Mouse (Mus musculus): ENCODE measurements around the gene Sema5a. TPM values are rescaled to one million over a fixed set of nuclear protein-coding genes. Genes with fewer than 3 reads are reported as not detected.

The Sema5a gene
- polyA plus RNA-seq, 1 experiment from 2014 or later, result 7.4 TPM

DNA sequence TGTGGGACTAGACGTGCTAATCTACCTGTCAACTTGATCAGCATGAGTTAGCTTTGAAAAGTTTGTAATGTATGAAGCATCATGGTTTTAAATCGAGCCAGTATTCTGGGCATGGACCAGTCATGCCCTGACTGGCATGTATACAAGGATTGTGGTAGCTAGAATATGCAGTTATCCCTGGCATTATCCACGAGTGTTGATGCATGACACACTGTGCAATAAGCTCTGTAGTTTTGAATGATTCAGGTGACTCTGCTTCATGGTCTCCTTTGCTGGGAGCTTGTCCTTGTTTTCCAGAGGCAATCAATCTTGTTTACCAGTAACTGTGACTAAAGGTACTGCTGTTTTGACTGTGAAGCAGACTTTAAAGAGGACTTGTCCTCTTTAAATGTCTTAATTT is 293.5 kb downstream of the Sema5a start:
- H3K4me1 ChIP-seq (ENCODE audit: control insufficient read depth, insufficient read depth, low read length), result no peaks in the 10 kb centered on the region; the same call in 1 of the 2 replicates
- no peak overlapping the region for H3K27ac ChIP-seq (ENCODE audit: low read length)
- H3K4me2 ChIP-seq (ENCODE audit: low read depth, low read length), result no peak overlapping the region
- no peaks in the 10 kb centered on the region for H3K9me3 ChIP-seq (replicated peaks; ENCODE audit: control insufficient read depth, low read length)
- ATAC-seq (replicated peaks; ENCODE audit: extremely low read depth, insufficient read depth, low FRiP score), result no peak
- WGBS, result 66% methylated on average over 3 of the region's 3 CpGs
- H3K4me3 ChIP-seq (ENCODE audit: low read length), result no peak overlapping the region
- H3K9ac ChIP-seq (ENCODE audit: low read length), result no peak overlapping the region
- H3K36me3 ChIP-seq (ENCODE audit: control insufficient read depth, insufficient read depth), result no peaks in the 10 kb centered on the region
- H3K27me3 ChIP-seq (ENCODE audit: control insufficient read depth, insufficient read depth, low read length), result no peaks in the 10 kb centered on the region

DNA sequence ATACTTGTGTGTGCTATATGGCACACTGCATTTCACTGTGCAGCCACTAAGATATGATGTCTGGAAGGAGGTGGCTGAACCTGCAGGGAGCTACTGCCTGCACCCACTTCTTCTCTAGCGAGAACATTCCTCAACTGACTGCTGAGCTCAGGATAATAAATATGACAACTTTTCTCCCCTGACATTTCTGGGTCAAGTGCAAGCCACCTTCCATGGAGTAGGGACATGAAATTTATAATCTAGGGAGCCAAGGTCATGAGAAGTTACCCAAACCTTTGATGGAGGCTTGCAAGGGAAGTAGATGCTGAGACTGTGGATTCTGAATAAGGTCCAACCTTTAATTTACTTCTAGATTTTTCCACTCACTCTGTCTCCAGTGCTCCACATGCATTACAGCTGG is 298.1 kb downstream of the Sema5a start:
- no peaks in the 10 kb centered on the region for H3K4me1 ChIP-seq (ENCODE audit: control insufficient read depth, insufficient read depth, low read length)
- no peaks in the 10 kb centered on the region for H3K27me3 ChIP-seq (ENCODE audit: control insufficient read depth, insufficient read depth, low read length)
- no peak overlapping the region for H3K27ac ChIP-seq (ENCODE audit: low read length)
- ATAC-seq (replicated peaks; ENCODE audit: extremely low read depth, insufficient read depth, low FRiP score), result no peak
- H3K4me3 ChIP-seq (ENCODE audit: low read length), result no peak overlapping the region
- 72% methylated on average over 1 of the region's 1 CpGs for WGBS
- no peak overlapping the region for H3K9ac ChIP-seq (ENCODE audit: low read length)
- H3K4me2 ChIP-seq (ENCODE audit: low read depth, low read length), result no peak overlapping the region
- no peaks in the 10 kb centered on the region for H3K36me3 ChIP-seq (ENCODE audit: control insufficient read depth, insufficient read depth)
- no peaks in the 10 kb centered on the region for H3K9me3 ChIP-seq (replicated peaks; ENCODE audit: control insufficient read depth, low read length)

DNA sequence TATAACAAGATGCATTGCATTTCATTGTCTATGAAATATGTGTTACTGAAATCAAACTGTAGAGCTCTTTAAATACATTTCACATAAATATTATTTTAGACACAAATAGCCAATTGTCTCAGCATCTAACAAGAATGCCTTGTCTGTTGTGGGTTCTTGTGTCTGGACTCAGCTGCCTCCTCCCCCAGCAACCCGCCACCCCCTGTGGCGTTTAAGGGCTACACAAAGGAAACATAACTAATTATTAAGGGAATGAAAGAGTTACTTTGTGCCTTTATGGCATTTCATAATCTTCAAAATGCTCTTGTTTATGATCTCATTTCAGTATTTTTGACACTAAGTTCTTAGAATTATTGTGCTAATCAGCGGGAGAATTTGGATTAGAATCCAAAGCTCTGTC is 298.6 kb downstream of the Sema5a start:
- Histone ChIP-seq H3K27ac (ENCODE audit: low read length) (no peak overlapping the region), H3K9ac (ENCODE audit: low read length) (no peak overlapping the region), H3K9me3 (replicated peaks; ENCODE audit: control insufficient read depth, low read length) (no peaks in the 10 kb centered on the region), H3K4me3 (ENCODE audit: low read length) (no peak overlapping the region), H3K27me3 (ENCODE audit: control insufficient read depth, insufficient read depth, low read length) (no peaks in the 10 kb centered on the region), H3K4me2 (ENCODE audit: low read depth, low read length) (no peak overlapping the region), H3K4me1 (ENCODE audit: control insufficient read depth, insufficient read depth, low read length) (no peaks in the 10 kb centered on the region), H3K36me3 (ENCODE audit: control insufficient read depth, insufficient read depth) (no peaks in the 10 kb centered on the region)
- 89% methylated on average over 3 of the region's 3 CpGs for WGBS
- ATAC-seq (replicated peaks; ENCODE audit: extremely low read depth, insufficient read depth, low FRiP score), result no peak

DNA sequence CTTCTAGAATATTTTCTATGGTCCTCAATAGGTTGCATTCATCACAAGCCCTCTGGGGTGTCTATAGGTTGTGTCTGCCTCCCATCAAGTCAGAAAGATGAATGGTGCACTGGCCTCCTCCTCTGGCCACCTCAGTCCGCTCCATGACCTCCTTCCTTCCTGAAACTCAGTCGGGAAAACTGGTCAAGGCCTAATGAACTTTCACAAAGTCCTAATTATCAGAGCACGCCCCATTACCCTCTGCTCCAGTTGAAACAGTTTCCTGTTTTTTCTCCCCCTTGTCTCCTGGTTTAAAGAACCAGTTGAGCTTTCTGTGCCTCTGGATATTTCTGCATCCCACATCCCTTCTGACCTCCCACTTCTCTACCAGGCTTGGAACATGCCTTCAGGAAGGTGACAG is 300.8 kb downstream of the Sema5a start:
- H3K27me3 ChIP-seq (ENCODE audit: control insufficient read depth, insufficient read depth, low read length), result no peaks in the 10 kb centered on the region
- 75% methylated on average over 3 of the region's 3 CpGs for WGBS
- no peaks in the 10 kb centered on the region for H3K9me3 ChIP-seq (replicated peaks; ENCODE audit: control insufficient read depth, low read length)
- no peaks in the 10 kb centered on the region for H3K36me3 ChIP-seq (ENCODE audit: control insufficient read depth, insufficient read depth)
- H3K4me2 ChIP-seq (ENCODE audit: low read depth, low read length), result no peak overlapping the region
- H3K27ac ChIP-seq (ENCODE audit: low read length), result no peak overlapping the region
- no peak for ATAC-seq (replicated peaks; ENCODE audit: extremely low read depth, insufficient read depth, low FRiP score)
- no peak overlapping the region for H3K9ac ChIP-seq (ENCODE audit: low read length)
- H3K4me1 ChIP-seq (ENCODE audit: control insufficient read depth, insufficient read depth, low read length), result no peaks in the 10 kb centered on the region
- H3K4me3 ChIP-seq (ENCODE audit: low read length), result no peak overlapping the region

DNA sequence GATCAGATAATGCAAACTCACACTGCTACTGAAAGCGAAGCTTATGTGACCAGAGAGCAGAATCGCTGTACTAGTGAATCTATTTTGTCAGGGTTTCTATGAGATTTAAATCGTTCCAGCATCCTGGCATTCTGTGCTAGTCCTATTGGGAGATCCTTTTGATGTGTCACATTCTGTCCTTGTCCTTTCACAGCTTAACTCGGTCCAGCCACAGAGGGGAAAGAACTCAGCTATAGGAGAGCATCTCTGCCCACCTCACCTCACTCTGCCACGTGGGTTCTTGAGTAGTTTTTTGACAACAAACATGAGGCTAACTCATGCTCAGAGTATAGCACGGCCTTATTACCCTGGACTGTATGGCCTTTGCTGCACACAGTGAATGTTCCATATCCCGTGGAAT is 302.1 kb downstream of the Sema5a start:
- Histone ChIP-seq H3K4me2 (ENCODE audit: low read depth, low read length) (no peak overlapping the region), H3K36me3 (ENCODE audit: control insufficient read depth, insufficient read depth) (no peaks in the 10 kb centered on the region), H3K9me3 (replicated peaks; ENCODE audit: control insufficient read depth, low read length) (no peaks in the 10 kb centered on the region), H3K27me3 (ENCODE audit: control insufficient read depth, insufficient read depth, low read length) (no peaks in the 10 kb centered on the region), H3K4me1 (ENCODE audit: control insufficient read depth, insufficient read depth, low read length) (no peaks in the 10 kb centered on the region), H3K27ac (ENCODE audit: low read length) (no peak overlapping the region), H3K9ac (ENCODE audit: low read length) (no peak overlapping the region), H3K4me3 (ENCODE audit: low read length) (no peak overlapping the region)
- 81% methylated on average over 7 of the region's 7 CpGs for WGBS
- ATAC-seq (replicated peaks; ENCODE audit: extremely low read depth, insufficient read depth, low FRiP score), result no peak

DNA sequence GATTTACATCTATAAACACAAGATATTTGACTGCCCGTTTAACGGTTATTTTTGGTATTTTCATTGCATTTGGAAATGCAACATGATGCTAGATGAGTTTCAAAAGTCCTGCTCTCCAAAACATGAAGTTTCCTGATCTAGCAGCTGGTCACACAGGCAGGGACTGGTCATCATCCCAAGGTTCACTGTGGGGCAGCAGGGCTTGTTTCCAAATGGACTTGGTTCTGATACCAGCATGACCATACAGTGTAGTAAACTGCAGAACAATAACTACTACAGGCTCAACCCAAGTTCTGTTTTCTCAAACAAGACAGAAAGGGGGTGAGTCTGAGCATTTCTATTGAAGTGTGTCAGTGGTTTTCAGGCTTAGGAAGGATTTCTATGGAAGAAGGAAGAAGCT is 314.3 kb downstream of the Sema5a start:
- 90% methylated on average over 2 of the region's 2 CpGs for WGBS
- Histone ChIP-seq H3K27me3 (ENCODE audit: control insufficient read depth, insufficient read depth, low read length) (no peaks in the 10 kb centered on the region), H3K9me3 (replicated peaks; ENCODE audit: control insufficient read depth, low read length) (no peaks in the 10 kb centered on the region), H3K4me2 (ENCODE audit: low read depth, low read length) (no peak overlapping the region), H3K36me3 (ENCODE audit: control insufficient read depth, insufficient read depth) (no peaks in the 10 kb centered on the region), H3K4me1 (ENCODE audit: control insufficient read depth, insufficient read depth, low read length) (no peaks in the 10 kb centered on the region), H3K4me3 (ENCODE audit: low read length) (no peak overlapping the region), H3K9ac (ENCODE audit: low read length) (no peak overlapping the region), H3K27ac (ENCODE audit: low read length) (no peak overlapping the region)
- no peak for ATAC-seq (replicated peaks; ENCODE audit: extremely low read depth, insufficient read depth, low FRiP score)

DNA sequence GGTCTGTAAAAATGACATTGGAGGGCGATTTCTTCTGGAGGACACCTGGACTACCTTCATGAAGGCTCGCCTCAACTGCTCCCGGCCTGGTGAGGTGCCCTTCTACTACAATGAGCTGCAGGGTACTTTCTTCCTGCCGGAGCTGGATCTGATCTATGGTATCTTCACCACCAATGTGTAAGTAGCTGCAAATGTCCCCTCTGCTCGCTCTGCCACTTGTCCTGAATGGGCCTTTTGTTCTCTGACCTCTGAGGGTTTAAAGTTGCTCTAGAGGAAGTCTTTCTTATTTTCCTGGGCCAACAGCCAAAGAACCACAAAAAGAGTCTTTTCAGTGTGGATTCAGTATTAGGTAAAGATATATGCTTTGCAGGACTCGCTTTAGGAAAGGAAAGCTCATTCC is 318.0 kb downstream of the Sema5a start:
- Histone ChIP-seq H3K27me3 (ENCODE audit: control insufficient read depth, insufficient read depth, low read length) (no peaks in the 10 kb centered on the region), H3K4me3 (ENCODE audit: low read length) (no peak overlapping the region), H3K9me3 (replicated peaks; ENCODE audit: control insufficient read depth, low read length) (no peaks in the 10 kb centered on the region), H3K36me3 (ENCODE audit: control insufficient read depth, insufficient read depth) (no peaks in the 10 kb centered on the region), H3K4me1 (ENCODE audit: control insufficient read depth, insufficient read depth, low read length) (no peaks in the 10 kb centered on the region), H3K27ac (ENCODE audit: low read length) (0 out of 2 replicates have a peak overlapping the region, but pooled peaks have one; percentile 0), H3K9ac (ENCODE audit: low read length) (no peak overlapping the region), H3K4me2 (ENCODE audit: low read depth, low read length) (no peak overlapping the region)
- no peak for ATAC-seq (replicated peaks; ENCODE audit: extremely low read depth, insufficient read depth, low FRiP score)
- WGBS, result 55% methylated on average over 6 of the region's 6 CpGs

DNA sequence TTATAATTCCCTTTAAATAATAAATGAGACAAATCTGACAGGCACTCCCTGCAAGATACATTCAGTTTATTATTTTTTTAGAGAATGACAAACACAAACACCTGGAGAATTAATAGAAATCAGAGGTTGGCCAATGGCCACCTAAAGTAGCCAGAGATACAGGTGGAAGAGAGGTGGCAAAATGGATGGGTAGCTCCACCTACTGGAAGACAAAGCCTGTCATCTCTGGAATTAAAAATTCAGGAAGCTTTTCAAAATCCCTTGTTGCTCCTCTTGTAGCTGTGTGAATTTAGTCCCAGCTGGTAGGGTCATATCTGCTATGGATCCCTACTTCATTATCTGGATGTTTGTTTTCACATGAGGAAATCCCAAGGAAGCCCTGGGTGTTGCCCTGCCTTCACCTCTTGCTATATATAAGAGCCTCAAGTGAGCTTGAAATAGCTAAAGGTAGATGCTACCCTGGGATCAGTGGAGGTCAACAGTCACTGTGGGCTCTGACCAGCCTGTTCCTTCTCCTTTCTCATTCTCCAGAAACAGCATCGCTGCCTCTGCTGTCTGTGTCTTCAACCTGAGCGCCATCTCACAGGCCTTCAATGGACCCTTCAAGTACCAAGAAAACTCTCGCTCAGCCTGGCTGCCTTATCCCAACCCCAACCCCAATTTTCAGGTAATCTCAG is 323.7 kb downstream of the Sema5a start:
- ATAC-seq (replicated peaks; ENCODE audit: extremely low read depth, insufficient read depth, low FRiP score), result no peak
- WGBS, result 89% methylated on average over 3 of the region's 3 CpGs
- no peaks in the 10 kb centered on the region for H3K9me3 ChIP-seq (replicated peaks; ENCODE audit: control insufficient read depth, low read length)
- no peak overlapping the region for H3K4me2 ChIP-seq (ENCODE audit: low read depth, low read length)
- no peak overlapping the region for H3K9ac ChIP-seq (ENCODE audit: low read length)
- H3K4me3 ChIP-seq (ENCODE audit: low read length), result no peak overlapping the region
- H3K27me3 ChIP-seq (ENCODE audit: control insufficient read depth, insufficient read depth, low read length), result no peaks in the 10 kb centered on the region
- no peaks in the 10 kb centered on the region for H3K4me1 ChIP-seq (ENCODE audit: control insufficient read depth, insufficient read depth, low read length)
- no peak overlapping the region for H3K27ac ChIP-seq (ENCODE audit: low read length)
- H3K36me3 ChIP-seq (ENCODE audit: control insufficient read depth, insufficient read depth), result no peaks in the 10 kb centered on the region

DNA sequence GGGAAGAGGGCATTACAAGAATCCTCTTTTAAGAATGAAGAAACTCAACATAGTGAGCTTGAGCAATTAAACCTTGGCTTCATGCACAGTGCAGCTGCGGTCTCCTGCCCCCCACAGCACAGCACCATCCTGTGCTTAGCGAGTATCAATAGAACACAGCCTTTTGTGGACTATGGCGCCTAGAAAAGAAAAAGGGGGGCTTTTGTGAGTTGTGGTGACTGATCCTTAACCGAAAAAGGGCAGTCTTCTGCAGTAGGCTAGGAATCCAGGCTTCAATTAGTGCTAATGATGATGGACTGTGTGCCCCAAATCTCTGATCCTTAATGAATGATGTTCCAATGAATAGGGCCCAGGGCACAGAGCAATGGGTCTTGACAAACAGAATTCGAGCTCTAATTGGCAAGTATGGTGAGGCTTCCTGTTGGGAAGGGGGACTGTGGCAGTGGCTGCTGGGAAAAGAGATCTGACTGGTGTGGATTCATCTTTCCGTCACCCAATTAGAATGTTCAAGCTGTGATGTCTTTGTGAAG is 324.3 kb downstream of the Sema5a start:
- no peak overlapping the region for H3K27ac ChIP-seq (ENCODE audit: low read length)
- H3K4me3 ChIP-seq (ENCODE audit: low read length), result no peak overlapping the region
- H3K4me1 ChIP-seq (ENCODE audit: control insufficient read depth, insufficient read depth, low read length), result no peaks in the 10 kb centered on the region
- H3K36me3 ChIP-seq (ENCODE audit: control insufficient read depth, insufficient read depth), result no peaks in the 10 kb centered on the region
- no peak overlapping the region for H3K4me2 ChIP-seq (ENCODE audit: low read depth, low read length)
- H3K9me3 ChIP-seq (replicated peaks; ENCODE audit: control insufficient read depth, low read length), result no peaks in the 10 kb centered on the region
- ATAC-seq (replicated peaks; ENCODE audit: extremely low read depth, insufficient read depth, low FRiP score), result no peak
- 70% methylated on average over 6 of the region's 6 CpGs for WGBS
- H3K27me3 ChIP-seq (ENCODE audit: control insufficient read depth, insufficient read depth, low read length), result no peaks in the 10 kb centered on the region
- H3K9ac ChIP-seq (ENCODE audit: low read length), result no peak overlapping the region

Measured in heart, embryonic 16.5 days (tissue).